Mouse (Mus musculus) frontal cortex, postnatal 25 days (tissue): ENCODE measurements at regions not wholly inside any gene's neighbourhood (a gene's known extent, or its start where the extent isn't known, plus 50 kb on each side); places are given as distances from the start of the nearest gene placed in this dataset.
A peak's percentile ranks its signal among the peaks of the same experiment; 100 is the strongest.
"Not testable (repeated sequence)": the region's sequence is repeated elsewhere in the genome, so short reads cannot be mapped to it uniquely, and the experiment has no call there.

ENCODE experiments used
- DNase-seq, 2 experiments: peaks; one replicate each; pipeline ENCODE4 v3.0.0; 2022; ENCODE audit warnings: low spot score in 2 of 2

GRCm38 (mm10) chr3:8163030-8163429 lies 1446.9 kb downstream of the Zfp704 start:
- DNase-seq, result no peak

GRCm38 (mm10) chr3:8161997-8162756 lies 1447.7 kb downstream of the Zfp704 start:
- DNase-seq, result no peak

GRCm38 (mm10) chr3:8143016-8143415 lies 1466.9 kb downstream of the Zfp704 start:
- no peak for DNase-seq

- DNase-seq, result no peak
Observed at GRCm38 (mm10) chr3:8142190-8142589, 1467.7 kb downstream of the Zfp704 start.

GRCm38 (mm10) chr3:8141664-8142084 lies 1468.2 kb downstream of the Zfp704 start:
- no peak for DNase-seq

- not testable (repeated sequence) for DNase-seq
Observed at GRCm38 (mm10) chr3:8123641-8124040, 1486.2 kb downstream of the Zfp704 start.

- DNase-seq, result no peak
Observed at GRCm38 (mm10) chr3:8123141-8123540, 1486.7 kb downstream of the Zfp704 start.

GRCm38 (mm10) chr3:8098291-8098690 lies 1478.0 kb upstream of the 1700008P02Rik start:
- no peak for DNase-seq

GRCm38 (mm10) chr3:8084749-8085148 lies 1464.5 kb upstream of the 1700008P02Rik start:
- DNase-seq, result no peak

GRCm38 (mm10) chr3:8053711-8054110 lies 1433.5 kb upstream of the 1700008P02Rik start:
- no peak for DNase-seq

GRCm38 (mm10) chr3:8051167-8051566 lies 1430.9 kb upstream of the 1700008P02Rik start:
- peak in 1 of 2 experiments; percentile 12 for DNase-seq

- DNase-seq, result no peak
Observed at GRCm38 (mm10) chr3:8049706-8050105, 1429.5 kb upstream of the 1700008P02Rik start.

GRCm38 (mm10) chr3:8046348-8046747 lies 1426.1 kb upstream of the 1700008P02Rik start:
- DNase-seq, result no peak

- no peak for DNase-seq
Observed at GRCm38 (mm10) chr3:8036697-8037096, 1416.5 kb upstream of the 1700008P02Rik start.

- no peak for DNase-seq
Observed at GRCm38 (mm10) chr3:8035091-8035729, 1415.0 kb upstream of the 1700008P02Rik start.

GRCm38 (mm10) chr3:8026325-8027017 lies 1406.2 kb upstream of the 1700008P02Rik start:
- DNase-seq, result no peak

GRCm38 (mm10) chr3:8022654-8023053 lies 1402.4 kb upstream of the 1700008P02Rik start:
- DNase-seq, result no peak

GRCm38 (mm10) chr3:8017489-8017888 lies 1397.2 kb upstream of the 1700008P02Rik start:
- no peak for DNase-seq

- no peak for DNase-seq
Observed at GRCm38 (mm10) chr3:8016945-8017344, 1396.7 kb upstream of the 1700008P02Rik start.

GRCm38 (mm10) chr3:8009966-8010365 lies 1389.7 kb upstream of the 1700008P02Rik start:
- DNase-seq, result no peak

GRCm38 (mm10) chr3:8006708-8007395 lies 1386.6 kb upstream of the 1700008P02Rik start:
- no peak for DNase-seq

- no peak for DNase-seq
Observed at GRCm38 (mm10) chr3:8006273-8006672, 1386.0 kb upstream of the 1700008P02Rik start.
